Mouse (Mus musculus): Measurements from ENCODE around the gene Ugt2b37. TPM values are rescaled to one million over a fixed set of nuclear protein-coding genes. Genes with fewer than 3 reads are reported as not detected.
"Not testable (repeated sequence)": the region's sequence is repeated elsewhere in the genome, so short reads cannot be mapped to it uniquely, and the experiment has no call there.

The Ugt2b37 gene
- 0.06 TPM in 1 of 2 replicates, not detected in the other for polyA plus RNA-seq (2015; fragmentation: Nextera tagmentation; extraction: Ambion mirVana)

DNA sequence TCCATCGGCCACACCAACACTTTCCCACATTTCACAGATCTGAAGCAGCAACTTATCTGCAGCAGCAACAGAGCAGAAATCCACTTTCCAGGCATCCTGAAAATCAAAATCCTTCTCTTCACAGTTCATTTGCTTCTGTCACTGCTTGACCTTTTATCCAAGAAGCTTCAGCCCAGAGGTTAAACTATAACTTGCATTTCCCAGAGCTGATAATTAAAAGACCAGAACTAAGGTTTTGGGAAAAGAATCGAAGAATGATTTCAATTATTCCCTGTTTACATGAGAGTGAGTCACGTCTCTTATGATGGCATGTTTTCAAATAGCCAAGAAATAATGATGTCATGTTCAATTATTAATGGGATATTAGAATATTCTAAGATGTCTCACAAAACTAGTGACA, at the start of gene Ugt2b37:
Gene Ugt2b37, minus strand, starts transcription at position 129 of the 400 bp plus-strand sequence.
- H3K4me2 ChIP-seq (ENCODE audit: low read depth, low read length); H3K4me1 ChIP-seq (ENCODE audit: control insufficient read depth, insufficient read depth, low read length); H3K27ac ChIP-seq (ENCODE audit: low read length); H3K9me3 ChIP-seq (replicated peaks; ENCODE audit: control insufficient read depth, low read length); H3K36me3 ChIP-seq (ENCODE audit: control insufficient read depth, insufficient read depth, low read length); ATAC-seq (ENCODE audit: insufficient read depth, low FRiP score); H3K27me3 ChIP-seq (ENCODE audit: control insufficient read depth, insufficient read depth, low read length); H3K9ac ChIP-seq (ENCODE audit: low read length); H3K4me3 ChIP-seq (replicated peaks; ENCODE audit: low read length): not testable (repeated sequence)
- WGBS = 76% methylated on average over 3 of the region's 3 CpGs

DNA sequence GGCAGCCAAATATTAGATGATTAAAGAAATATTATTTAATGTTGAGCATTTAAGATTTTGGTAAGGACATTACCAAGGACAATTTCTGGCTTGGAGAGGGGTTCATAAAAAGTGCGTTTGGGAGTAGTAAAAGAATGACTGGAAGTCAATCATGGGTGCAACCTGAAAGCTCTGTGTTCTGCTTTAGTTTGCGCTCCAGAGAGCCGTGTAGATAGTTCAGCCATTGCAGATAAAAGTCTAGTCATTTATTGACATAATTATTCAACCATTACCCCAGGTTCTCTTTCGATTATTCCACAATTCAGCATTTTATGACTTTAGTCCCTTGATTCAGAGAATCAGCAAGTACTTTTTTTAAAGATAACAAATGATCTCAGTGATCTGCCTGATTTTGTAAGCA, 31.6 kb upstream of the Ugt2b37 start:
- H3K36me3 ChIP-seq (ENCODE audit: control insufficient read depth, insufficient read depth, low read length); ATAC-seq (ENCODE audit: insufficient read depth, low FRiP score); H3K27ac ChIP-seq (ENCODE audit: low read length); H3K4me1 ChIP-seq (ENCODE audit: control insufficient read depth, insufficient read depth, low read length); H3K4me3 ChIP-seq (replicated peaks; ENCODE audit: low read length); H3K27me3 ChIP-seq (ENCODE audit: control insufficient read depth, insufficient read depth, low read length); H3K4me2 ChIP-seq (ENCODE audit: low read depth, low read length); H3K9ac ChIP-seq (ENCODE audit: low read length); H3K9me3 ChIP-seq (replicated peaks; ENCODE audit: control insufficient read depth, low read length): not testable (repeated sequence)
- 77% methylated on average over 4 of the region's 4 CpGs for WGBS

DNA sequence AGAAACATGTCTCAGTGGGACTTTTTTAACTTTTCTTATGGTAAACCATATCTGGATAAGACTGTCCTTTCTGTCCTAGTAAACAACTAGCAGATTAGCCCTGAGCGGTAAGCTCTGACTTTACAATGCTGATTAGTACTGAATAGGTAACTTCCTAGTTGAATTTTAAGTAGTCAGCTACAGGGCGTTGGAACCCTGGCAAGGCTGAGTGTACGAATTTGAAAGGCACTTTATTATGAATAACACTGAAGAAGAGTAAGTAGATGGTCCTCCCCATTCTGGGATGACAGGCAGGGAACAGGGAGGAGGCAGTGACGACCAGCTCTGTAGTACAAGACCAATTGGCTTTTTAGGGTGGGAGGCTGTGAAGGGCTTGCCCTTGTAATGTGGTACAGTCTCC, 21.4 kb upstream of the Ugt2b37 start:
- H3K4me2 ChIP-seq (ENCODE audit: low read depth, low read length); H3K27ac ChIP-seq (ENCODE audit: low read length); H3K4me3 ChIP-seq (replicated peaks; ENCODE audit: low read length); ATAC-seq (ENCODE audit: insufficient read depth, low FRiP score); H3K9ac ChIP-seq (ENCODE audit: low read length); H3K27me3 ChIP-seq (ENCODE audit: control insufficient read depth, insufficient read depth, low read length); H3K9me3 ChIP-seq (replicated peaks; ENCODE audit: control insufficient read depth, low read length); H3K4me1 ChIP-seq (ENCODE audit: control insufficient read depth, insufficient read depth, low read length); H3K36me3 ChIP-seq (ENCODE audit: control insufficient read depth, insufficient read depth, low read length): not testable (repeated sequence)
- WGBS = 80% methylated on average over 4 of the region's 4 CpGs

DNA sequence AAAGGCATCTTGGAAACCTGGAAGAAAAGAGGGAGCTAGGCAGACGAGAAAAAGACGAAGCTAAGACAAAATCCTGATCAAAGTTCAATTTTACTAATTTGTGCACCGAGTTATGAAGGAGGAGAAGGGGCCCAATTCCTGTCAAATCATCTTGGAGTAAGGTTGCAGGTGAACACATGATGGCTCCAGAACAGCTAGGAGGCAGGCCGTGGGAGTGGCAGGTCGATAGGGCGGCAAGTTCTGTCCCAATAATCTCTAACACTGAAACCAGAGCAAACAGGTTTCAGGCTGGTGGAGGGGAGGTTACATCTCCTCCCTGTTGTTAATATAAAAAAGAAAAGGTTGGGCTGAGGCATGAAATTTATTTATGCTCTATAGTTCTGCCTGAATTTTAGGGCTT, 21.0 kb upstream of the Ugt2b37 start:
- 84% methylated on average over 6 of the region's 6 CpGs for WGBS
- no peaks in the 10 kb centered on the region for H3K36me3 ChIP-seq (ENCODE audit: control insufficient read depth, insufficient read depth, low read length)
- no peak for ATAC-seq (ENCODE audit: insufficient read depth, low FRiP score)
- no peak overlapping the region for H3K4me2 ChIP-seq (ENCODE audit: low read depth, low read length)
- no peaks in the 10 kb centered on the region for H3K9me3 ChIP-seq (replicated peaks; ENCODE audit: control insufficient read depth, low read length)
- H3K9ac ChIP-seq (ENCODE audit: low read length) = no peak overlapping the region
- H3K4me1 ChIP-seq (ENCODE audit: control insufficient read depth, insufficient read depth, low read length) = no peaks in the 10 kb centered on the region
- no peak overlapping the region for H3K27ac ChIP-seq (ENCODE audit: low read length)
- H3K4me3 ChIP-seq (replicated peaks; ENCODE audit: low read length) = no peak overlapping the region
- H3K27me3 ChIP-seq (ENCODE audit: control insufficient read depth, insufficient read depth, low read length) = no peaks in the 10 kb centered on the region

DNA sequence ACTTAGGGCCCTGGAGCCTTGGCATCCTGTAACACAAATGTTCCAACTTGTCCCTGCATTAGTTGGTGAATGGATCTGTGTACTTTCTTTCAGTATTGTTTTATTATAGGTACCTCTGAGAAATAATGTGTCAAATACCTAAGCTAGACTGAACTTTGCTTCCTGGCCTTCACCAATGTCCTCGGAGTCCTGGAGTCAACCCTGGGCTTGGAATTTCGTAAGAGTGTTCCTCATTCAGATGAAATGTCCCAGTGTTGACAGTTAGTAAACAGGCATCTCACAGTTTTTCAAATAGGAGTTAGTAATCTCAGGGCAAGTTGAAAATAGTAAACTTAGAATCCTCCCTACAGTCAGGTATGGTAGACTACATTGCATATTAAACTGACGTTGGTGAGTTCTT, 1.2 kb upstream of the Ugt2b37 start:
- 83% methylated on average over 3 of the region's 3 CpGs for WGBS

DNA sequence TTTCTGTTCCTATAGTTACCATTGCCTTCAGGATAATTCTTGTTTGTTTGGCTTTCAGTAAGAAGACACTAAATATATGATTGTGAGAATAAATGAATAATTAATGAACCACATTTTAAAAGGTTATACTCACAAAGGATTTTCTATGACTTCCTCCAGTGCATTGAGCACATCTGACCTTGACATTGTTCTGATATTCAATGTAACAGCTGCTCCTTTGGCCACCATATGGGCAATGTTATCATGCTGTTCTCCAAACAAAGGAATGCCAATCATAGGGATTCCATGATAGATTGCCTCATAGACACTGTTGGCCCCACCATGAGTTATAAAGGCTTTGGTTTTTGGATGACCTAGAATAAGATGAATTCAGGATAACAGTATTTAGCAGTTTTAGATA, 12.5 kb downstream of the Ugt2b37 start:
- ATAC-seq (ENCODE audit: insufficient read depth, low FRiP score) = not testable (repeated sequence)

More for the DNA sequence above, 1.2 kb upstream of the Ugt2b37 start:
- no peaks in the 10 kb centered on the region for H3K27me3 ChIP-seq (ENCODE audit: control insufficient read depth, insufficient read depth, low read length)
- H3K27ac ChIP-seq (ENCODE audit: low read length) = no peak overlapping the region
- H3K36me3 ChIP-seq (ENCODE audit: control insufficient read depth, insufficient read depth, low read length) = no peaks in the 10 kb centered on the region
- H3K9me3 ChIP-seq (replicated peaks; ENCODE audit: control insufficient read depth, low read length) = no peaks in the 10 kb centered on the region
- H3K4me3 ChIP-seq (replicated peaks; ENCODE audit: low read length) = no peak overlapping the region
- no peak for ATAC-seq (ENCODE audit: insufficient read depth, low FRiP score)
- no peaks in the 10 kb centered on the region for H3K4me1 ChIP-seq (ENCODE audit: control insufficient read depth, insufficient read depth, low read length)
- H3K9ac ChIP-seq (ENCODE audit: low read length) = no peak overlapping the region
- no peak overlapping the region for H3K4me2 ChIP-seq (ENCODE audit: low read depth, low read length)

DNA sequence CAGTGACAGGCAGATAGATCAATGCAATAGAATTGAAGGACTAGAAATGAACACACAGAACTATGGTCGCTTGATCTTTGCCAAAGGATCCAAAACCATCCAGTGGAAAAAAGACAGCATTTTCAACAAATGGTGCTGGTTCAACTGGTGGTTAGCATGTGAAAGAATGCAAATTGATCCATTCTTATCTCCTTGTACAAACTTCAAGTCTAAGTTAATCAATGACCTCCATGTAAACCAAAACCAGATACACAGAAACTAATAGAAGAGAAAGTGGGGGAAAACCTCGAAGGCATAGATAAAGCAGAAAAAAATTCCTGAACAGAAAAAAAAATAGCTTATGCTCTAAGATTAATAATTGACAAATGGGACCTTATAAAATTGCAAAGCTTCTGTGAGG, 58.2 kb downstream of the Ugt2b37 start:
- WGBS = 32% methylated on average over 2 of the region's 2 CpGs
- H3K9me3 ChIP-seq (replicated peaks; ENCODE audit: control insufficient read depth, low read length); ATAC-seq (ENCODE audit: insufficient read depth, low FRiP score): not testable (repeated sequence)

More for the DNA sequence above, 12.5 kb downstream of the Ugt2b37 start:
- not testable (repeated sequence) for H3K4me2 ChIP-seq (ENCODE audit: low read depth, low read length); H3K4me3 ChIP-seq (replicated peaks; ENCODE audit: low read length); H3K27ac ChIP-seq (ENCODE audit: low read length); H3K9ac ChIP-seq (ENCODE audit: low read length); H3K27me3 ChIP-seq (ENCODE audit: control insufficient read depth, insufficient read depth, low read length); H3K9me3 ChIP-seq (replicated peaks; ENCODE audit: control insufficient read depth, low read length); H3K4me1 ChIP-seq (ENCODE audit: control insufficient read depth, insufficient read depth, low read length); H3K36me3 ChIP-seq (ENCODE audit: control insufficient read depth, insufficient read depth, low read length)

More for the DNA sequence above, 58.2 kb downstream of the Ugt2b37 start:
- H3K4me1 ChIP-seq (ENCODE audit: control insufficient read depth, insufficient read depth, low read length); H3K36me3 ChIP-seq (ENCODE audit: control insufficient read depth, insufficient read depth, low read length); H3K27me3 ChIP-seq (ENCODE audit: control insufficient read depth, insufficient read depth, low read length); H3K27ac ChIP-seq (ENCODE audit: low read length); H3K4me3 ChIP-seq (replicated peaks; ENCODE audit: low read length); H3K4me2 ChIP-seq (ENCODE audit: low read depth, low read length); H3K9ac ChIP-seq (ENCODE audit: low read length): not testable (repeated sequence)

Other genes with a start within 250 kb of the Ugt2b37 start
- gene Ugt2b36, start 162.2 kb downstream of the Ugt2b37 start, polyA plus RNA-seq (2015; fragmentation: Nextera tagmentation; extraction: Ambion mirVana) = 2.0 and 2.8 TPM in 2 replicates
- 7.7 and 12.5 TPM in 2 replicates for gene Ugt2b5, start 114.5 kb downstream of the Ugt2b37 start, polyA plus RNA-seq (2015; fragmentation: Nextera tagmentation; extraction: Ambion mirVana)
- gene Ugt2a3, start 82.4 kb upstream of the Ugt2b37 start, polyA plus RNA-seq (2015; fragmentation: Nextera tagmentation; extraction: Ambion mirVana) = 0.39 and 0.58 TPM in 2 replicates
- gene Ugt2b38, start 169.4 kb upstream of the Ugt2b37 start, polyA plus RNA-seq (2015; fragmentation: Nextera tagmentation; extraction: Ambion mirVana) = not detected in 2 replicates
- not detected in 2 replicates for gene Ugt2a2, start 227.5 kb upstream of the Ugt2b37 start, polyA plus RNA-seq (2015; fragmentation: Nextera tagmentation; extraction: Ambion mirVana)
- not detected in 2 replicates for gene Gm43638, start 232.0 kb upstream of the Ugt2b37 start, polyA plus RNA-seq (2015; fragmentation: Nextera tagmentation; extraction: Ambion mirVana)
- not detected in 2 replicates for gene Ugt2a1, start 236.1 kb upstream of the Ugt2b37 start, polyA plus RNA-seq (2015; fragmentation: Nextera tagmentation; extraction: Ambion mirVana)